Mouse (Mus musculus): Measurements from ENCODE around the gene Zfp706.

Zfp706 gene

DNA sequence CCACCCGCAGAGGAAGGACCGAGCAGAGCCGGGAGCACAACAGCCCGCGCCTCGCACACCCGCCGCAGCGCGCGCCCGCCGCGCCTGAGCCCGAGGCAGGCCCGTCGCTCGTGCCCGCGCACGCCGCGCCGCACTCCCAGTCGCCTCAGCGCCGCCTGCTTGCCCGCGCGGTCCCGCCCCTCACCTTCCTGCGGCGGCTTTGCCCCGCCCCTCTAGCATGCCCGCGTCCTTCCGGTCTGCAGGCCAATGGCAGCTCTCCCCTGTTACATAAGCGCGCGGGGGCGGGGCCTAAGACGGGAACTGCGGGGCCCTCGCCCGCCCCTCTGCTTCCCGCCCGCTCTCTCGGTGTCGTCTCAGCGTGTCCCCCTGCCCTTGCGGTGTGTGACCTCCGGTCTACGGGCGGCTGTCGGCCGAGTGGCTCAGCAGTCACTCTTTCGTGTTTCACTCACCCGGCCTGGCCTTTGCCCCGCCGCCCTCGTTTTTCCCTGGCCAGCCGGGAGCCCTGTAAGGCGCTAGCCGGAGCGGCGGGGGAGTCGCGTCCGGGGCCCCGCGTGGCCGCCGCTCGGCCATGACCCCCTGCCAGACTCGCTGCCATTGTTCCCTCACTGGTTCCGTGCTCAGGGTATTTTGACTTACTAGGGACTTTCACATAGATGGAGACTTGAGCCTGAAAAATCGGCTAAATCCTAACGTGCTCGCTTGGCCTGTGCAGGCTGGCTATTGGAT lies at the start of gene Zfp706:
Zfp706 (minus strand) TSS at position 541 of the 726 bp plus-strand sequence.
- DNase-seq, result peak; percentile 99

DNA sequence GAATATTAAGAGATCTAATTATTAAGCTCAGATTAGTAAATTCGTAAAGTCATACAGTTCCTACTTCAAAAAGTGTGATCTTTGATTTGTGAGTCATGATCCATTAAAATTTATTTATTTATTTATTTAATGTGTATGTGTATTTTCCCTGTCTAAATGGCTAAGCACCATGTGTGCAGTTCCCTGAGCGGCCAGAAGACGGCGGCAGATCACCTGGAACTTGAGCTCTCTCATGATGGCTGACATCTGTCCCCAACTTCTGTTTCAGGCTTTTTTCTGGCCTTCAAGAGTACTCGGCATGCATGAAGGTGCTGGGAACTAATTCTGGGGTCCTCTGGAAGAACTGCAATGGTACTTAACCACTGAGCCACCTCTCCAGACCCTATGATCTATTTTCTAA lies 47.0 kb upstream of the Zfp706 start:
- peak; percentile 34 for DNase-seq

DNA sequence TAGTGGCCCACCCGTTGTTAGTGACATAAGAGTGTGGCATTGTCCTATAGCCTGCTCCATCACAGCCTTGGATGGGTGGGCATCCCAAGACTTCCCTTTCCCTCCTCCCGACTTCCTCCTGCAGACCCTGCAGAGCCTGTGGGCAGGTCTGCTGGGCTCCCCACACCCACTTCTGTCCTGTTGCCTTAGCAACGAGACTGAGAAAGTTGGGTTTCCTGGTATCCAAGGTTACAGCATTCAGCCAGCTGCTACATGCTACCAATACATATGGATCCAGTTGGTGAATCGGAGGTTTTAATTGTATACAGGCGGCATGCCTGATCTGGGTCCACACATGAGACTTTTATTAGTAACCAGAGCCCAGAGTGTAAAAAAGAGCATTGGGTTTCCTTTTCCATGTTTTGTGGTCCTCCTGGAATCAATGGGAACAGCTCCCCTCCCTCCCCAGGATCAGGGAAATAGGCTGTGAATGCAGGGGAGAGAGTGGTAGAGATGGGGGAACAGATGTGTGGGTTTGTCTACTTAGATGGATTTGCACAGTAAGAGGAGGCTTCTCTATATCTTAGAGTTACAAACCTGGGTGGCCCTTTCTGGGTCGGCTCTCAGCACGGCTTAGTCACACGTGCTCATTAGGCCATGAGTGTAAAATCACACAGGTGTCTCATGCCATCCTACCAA lies 45.7 kb upstream of the Zfp706 start:
- DNase-seq, result peak; percentile 44

DNA sequence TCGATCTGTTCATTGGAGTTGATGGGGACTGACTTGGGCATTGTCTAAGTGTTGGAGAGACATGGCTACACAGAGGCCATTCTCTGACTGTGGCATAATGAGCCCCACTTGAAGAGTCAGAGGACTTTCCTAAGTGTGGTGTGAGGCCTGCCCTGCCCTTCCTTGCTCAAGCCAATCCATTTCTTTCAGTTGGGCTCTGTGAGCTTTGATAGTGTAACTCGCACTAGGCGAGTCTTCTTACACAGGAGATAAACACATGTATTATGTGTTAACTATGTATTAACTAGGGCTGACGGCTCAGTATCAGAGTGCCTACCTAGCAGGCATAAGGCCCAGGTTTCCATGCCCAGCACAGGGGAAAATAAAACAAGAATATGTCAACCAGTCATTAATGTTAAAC lies 39.8 kb upstream of the Zfp706 start:
- DNase-seq, result no peak

DNA sequence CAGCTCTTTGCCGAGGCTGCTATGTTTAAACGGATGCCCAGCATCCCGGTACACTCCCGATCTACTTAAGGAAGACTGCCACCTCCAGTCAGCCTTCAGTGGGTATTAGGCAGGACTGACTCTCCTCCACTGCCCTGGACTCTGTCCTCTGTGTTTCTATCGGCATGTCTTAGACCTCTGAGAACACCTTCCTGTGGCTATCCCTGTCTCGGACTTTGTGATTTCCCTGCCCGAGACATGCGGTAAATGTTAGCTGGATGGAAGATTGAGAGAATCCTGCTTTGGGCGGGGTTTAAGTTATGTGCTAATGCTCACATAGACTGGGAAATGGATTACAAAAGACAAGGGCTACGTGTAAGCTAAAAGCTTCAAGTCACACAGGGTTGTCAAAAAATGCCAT lies 39.0 kb upstream of the Zfp706 start:
- no peak for DNase-seq

DNA sequence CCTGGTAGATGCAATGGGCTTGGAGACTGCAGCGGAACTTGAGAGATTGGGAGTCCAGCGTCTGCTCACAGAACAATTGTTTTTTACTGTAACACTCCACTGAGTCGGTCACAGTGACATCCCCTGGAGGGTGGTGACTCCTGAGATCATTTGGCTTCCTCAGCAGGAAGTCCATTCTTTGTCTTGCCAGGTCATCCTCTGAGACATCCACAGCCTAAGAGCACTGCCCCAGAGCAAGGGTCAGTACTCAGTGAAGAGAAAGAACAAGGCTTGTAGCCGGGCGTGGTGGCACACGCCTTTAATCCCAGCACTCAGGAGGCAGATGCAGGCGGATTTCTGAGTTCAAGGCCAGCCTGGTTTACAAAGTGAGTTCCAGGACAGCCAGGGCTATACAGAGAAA lies 38.6 kb upstream of the Zfp706 start:
- DNase-seq, result no peak

DNA sequence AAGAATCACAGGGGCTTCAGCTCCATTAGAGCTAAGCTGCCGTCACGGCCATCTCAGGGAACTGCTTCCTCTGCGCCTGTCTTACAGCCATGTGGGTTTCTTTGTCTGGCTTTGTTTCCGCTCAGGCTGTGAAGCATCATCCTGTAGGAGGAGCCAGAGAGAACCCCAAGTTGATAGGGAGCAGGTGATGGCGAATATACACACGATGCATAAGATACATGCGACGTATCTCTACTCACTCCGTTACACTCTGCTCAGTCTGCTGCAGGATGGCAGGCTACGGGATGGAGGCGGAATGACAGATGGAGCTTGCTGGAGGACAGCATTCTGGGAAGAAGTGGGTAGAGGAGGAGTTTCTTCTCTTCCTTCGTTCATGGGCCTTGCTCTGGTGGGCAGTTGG lies 37.9 kb upstream of the Zfp706 start:
- DNase-seq, result peak; percentile 28

DNA sequence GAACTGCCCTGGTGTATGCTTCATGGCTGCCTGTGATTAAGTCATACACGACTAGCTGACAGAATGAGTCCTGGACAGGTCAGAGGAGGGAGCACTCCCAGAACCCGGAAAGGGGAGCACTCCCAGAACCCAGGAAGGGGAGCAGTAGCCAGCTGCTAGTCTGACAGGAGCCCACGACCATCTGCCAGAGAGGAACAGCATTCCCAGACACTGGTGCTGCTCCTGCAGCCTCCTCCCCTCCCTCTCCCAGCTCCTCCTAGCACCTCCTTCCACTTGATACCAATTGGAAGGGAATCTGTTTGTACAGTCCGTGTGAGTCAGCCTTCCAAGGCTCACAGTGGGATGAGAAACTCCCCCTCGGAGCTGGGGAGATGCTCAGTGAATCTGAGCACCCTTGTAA lies 35.0 kb upstream of the Zfp706 start:
- peak; percentile 33 for DNase-seq

DNA sequence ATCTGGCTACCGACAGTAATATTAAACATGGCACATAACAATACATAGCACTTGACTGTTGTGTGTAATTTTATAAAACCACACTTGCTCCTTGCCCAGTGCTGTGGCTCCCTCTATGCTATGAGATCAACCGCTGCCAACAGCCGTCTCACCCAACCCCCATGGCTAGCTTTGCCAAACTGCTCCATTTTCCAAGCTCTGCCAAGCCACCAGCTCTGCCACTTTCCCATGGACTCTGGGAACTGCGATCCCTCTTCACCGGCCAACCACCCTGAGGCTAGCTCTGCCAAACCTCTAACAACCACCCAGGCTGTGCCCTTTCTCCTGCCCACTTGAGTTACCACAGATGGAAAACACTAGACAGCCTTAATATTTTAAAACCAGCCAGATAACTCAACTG lies 33.6 kb upstream of the Zfp706 start:
- peak; percentile 40 for DNase-seq

DNA sequence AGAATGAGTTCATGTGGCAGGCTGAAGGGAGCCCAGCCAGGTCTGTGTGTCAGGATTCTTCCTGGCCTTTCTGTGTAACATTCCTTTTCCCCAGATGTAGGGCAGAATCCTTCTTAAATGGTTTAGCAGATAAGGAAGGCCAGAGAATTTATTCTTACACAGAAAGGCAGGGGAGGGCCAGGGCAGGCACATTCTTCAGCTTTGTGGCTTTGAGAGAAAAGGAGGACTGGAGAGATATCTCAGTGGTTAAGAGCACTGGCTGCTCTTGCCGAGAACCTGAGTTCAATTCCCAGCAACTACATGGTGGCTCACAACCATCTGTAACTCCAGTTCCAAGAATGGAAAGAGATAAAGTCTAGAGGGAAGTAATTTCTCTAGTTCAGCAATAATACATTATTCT lies 31.1 kb upstream of the Zfp706 start:
- DNase-seq, result no peak

DNA sequence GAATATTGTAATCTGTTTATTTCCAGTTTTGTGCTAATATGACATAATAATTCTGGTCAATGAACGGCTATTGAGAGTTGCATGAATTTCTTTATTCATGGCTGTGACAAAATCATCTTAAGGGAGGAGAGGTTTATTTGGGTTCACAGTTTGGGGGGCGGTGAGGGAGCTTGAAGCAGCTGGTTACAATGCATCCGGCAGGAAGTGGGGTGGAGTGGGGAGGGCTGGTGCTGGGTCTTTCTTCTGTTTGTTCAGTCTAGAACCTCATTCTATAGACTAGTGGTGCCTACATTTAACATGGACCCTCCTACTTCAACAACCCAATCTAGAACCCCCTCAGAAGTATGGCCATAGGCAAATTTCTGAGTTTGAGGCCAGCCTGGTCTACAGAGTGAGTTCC lies 30.1 kb upstream of the Zfp706 start:
- no peak for DNase-seq

DNA sequence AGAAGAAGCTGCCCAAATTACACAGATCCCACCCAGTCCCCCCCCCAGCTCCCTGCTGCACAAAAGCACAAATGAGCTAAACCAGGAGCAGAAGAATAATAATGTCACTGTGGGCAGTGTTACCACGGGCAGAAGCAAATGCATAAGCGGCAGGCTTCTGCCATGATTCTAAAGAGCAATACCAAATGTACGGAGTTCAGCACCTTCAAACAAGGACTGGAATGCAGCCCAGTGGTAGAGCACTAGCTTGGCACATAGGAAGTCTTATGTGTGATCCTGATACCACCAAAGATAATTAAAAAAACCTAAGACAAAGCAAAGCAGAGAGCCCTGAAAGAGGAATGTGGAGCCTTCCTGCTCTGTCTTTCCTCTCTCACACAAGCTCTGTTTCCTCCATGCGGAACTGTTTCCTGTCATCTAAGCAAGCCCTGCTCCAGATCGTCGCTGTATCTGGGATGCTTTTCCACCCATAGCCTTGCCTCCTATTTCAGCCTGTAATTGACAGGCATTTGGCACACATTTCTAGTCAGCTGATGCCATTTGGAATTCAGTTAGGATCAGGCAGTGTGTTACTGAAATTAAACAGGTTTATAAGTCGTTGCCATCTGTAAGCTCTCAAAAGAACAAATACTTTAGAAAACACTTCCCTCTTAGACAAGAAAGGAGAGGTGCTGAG lies 29.0 kb upstream of the Zfp706 start:
- peak; percentile 27 for DNase-seq

DNA sequence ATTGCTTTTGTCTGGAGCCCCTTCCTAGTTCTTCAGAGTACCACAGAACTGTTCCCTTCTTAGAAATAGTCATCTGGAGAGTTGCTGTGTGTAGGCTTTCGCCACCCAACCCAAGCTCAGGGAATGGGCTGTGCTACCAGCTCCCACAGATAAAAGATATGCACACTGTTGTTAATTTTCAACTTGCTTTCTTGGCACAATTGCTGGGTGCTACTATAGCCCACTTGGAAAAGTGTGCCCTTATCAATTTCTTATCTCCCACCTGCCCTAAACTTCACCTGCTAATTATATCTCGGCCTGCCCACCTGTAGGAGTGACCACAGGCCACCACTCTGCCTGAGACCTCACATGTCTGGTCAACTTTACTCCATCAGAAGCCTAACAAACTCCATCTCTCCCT lies 26.6 kb upstream of the Zfp706 start:
- DNase-seq, result no peak

DNA sequence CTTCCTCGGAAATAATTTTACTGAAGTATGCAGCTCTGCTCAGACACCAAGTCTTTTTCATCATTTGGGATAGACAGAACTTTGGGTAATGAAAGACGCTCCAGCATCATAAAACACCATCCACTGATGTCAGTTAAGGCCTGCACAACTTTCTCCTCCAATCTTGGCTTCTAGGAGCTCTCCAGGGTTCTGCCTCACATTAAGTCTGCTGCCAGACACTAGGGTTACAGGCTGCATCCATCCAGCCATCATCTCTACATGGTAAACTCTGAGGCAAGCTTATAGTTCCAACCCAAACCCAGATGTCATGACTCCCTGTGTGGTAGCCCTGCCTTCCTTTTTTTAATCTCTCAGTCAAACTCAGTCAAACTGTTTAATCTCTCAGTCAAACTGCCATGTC lies 25.9 kb upstream of the Zfp706 start:
- no peak for DNase-seq

DNA sequence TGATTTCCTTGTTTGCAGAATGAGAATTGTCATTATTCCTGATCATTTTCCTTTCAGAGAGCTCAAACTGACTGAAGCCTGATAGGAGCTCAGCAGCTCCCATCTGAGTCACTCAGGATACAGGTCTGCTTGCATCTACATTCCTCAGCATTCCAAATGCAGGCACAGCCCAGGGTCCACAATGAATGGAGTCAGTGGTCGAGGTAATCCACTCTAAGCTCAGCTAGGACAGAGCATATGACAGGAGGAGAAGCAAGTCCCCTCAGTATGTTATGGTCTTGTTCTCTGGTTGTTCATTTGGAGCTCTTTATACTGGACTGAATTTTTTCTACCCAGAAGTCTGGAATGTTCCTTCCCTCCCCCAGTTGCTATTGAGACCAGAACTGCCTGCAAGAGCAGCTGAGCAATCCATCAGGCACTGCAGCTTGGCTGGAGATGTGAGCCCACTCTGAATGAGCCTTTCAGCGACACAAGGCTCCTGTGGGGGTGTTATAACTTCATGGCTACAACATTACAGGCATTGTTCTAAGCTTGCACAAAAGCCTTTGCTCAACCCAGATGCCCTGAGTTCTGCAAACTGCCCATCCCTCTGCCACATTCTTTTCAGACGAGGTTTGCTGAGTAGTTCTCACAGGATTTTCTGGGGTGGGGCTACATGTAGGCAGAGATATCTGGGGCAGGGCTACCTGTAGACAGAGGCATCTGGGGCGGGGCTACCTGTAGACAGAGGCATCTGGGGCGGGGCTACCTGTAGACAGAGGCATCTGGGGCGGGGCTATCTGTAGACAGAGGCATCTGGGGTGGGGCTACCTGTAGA lies 24.0 kb upstream of the Zfp706 start:
- DNase-seq, result peak; percentile 27

DNA sequence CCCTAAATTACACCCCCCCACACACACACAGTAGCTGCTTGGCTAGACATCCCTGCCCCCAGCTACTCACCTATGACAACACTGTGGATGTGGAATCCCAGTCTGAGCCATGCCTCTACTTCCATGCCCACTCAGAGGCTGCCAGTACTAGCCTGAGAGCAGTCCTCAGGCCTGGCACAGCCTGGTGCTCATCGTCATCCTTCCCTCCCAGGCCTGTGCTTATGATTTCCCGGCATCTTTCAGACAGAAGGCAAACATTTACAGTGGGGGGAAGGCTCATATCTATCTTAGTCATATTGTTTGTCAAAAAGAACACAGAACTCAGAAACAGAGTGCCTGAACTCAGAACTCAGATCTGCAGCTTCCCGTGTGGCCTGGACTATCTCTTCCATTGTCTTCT lies 23.4 kb upstream of the Zfp706 start:
- no peak for DNase-seq

DNA sequence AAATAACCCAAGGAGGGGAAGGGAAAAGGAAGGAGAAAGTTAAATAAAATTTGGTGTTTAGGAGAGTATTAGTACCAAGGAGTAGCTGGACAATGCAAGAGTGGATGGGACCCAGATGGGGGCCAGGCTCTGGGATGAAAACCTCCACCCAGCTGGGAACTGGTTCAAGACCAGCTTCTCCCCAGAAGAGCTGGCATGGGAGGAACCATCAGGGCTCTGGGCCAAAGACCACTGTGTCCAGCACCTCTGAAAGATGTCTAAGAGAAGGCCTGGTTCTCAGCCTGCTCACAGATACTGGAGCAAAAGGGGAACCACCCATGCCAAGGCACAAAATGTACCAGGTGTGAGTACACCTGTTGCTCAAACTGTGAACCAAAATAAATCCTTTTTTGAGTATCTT lies 20.4 kb upstream of the Zfp706 start:
- no peak for DNase-seq

DNA sequence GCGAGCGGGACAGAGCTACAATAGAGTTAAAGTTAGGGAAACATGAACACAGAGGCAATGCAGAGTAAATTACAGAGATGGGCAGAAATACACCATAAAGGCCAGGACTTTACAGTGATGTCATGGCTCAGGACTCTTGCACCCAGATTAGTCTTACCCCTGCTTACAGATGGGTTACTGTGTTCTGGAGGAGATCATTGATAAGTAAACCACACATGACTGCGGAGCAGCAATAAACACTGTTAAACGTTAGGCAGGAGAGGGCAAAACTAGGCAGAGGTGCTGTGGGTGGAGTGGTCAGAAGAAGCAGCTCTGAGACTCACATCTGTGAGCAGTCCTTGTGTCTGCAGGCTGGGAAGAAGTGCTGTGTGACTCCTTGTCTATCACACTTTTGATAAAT lies 18.9 kb upstream of the Zfp706 start:
- DNase-seq, result no peak

DNA sequence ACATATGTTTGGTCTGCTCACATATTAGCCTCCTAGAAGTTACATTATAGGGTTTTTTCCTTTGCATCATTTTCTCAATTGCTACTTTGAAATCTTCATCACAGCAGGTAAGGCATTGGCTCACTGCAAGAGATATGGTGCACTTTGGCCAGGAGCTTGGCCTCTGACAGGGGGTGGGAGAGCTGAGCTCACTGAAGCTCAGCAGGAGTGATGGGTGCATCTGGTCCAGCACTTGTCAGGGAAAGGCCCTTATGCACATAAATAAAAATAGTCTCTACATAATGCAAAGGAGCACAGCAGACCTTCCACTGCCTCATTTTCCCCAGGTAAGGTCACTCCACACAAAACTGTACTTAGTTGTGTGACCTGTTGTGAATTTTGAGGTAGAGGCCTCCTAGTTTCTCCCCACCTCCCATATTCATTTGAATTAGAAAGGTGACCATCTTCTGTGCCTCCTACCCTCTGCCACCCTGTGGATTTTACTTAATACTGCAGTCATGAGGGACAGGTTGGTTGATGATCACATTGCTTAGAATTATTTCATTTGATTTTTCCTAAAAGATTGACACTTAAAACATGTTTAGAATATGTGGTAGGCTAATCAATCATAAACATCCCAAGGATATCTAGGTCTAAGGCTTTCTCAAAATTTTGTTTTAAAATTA lies 13.1 kb upstream of the Zfp706 start:
- DNase-seq, result no peak

DNA sequence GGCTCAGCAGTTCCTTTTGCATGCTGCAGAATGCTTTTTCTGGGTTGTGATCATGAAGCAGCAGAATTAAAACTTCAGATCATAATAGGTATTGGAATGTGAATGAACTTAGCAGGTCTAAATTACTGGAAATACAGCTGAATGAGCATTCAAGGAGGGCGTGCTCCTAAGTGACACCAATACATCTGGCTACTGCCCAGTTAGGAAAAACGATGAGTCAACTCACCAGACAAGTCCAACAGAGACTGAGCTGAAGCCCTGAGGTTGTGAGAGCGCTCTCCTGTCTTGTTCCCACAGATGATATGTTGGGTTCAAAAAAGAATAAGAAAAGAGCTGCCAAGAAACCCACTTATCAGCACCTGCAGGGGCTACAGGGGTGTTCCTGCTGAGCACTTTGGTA lies 11.9 kb upstream of the Zfp706 start:
- no peak for DNase-seq

DNA sequence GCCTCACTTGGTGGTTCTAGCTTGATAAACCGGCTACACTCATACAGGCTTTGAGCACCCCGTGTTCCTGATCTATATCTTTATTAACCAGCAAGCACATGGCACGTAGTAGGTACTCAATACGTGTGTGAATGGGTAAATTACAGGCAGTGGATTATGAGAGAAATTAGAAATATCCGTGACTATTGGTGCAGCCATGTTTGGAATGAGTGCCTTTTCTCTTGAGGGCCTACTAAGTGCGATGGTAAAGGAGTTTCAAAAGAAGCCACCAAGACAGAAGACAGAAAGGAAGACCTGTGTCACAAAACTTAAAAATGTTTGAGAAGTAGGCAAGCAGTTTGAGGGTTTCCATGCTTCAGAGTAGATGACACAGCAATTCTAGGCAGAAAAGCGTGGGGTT lies 4.3 kb upstream of the Zfp706 start:
- no peak for DNase-seq

DNA sequence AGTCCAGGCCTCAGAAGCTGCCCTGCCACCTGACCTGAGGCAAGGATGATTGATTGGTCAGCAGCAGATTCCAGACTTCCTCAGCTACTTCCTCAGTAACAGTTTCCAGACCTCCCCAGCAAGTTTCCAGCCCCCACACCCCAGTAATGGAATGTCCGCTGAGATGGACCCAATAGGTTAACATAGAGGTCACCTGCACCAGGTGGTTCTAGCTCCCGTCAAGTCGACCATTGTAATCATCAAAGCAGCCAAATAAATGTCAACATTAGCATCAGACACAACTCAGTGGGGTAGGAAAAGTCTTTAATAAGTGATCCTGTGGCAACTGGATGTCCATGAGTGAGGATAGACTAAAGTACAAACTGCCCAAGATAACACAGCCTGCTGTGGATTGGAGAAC lies 3.7 kb upstream of the Zfp706 start:
- DNase-seq, result no peak

DNA sequence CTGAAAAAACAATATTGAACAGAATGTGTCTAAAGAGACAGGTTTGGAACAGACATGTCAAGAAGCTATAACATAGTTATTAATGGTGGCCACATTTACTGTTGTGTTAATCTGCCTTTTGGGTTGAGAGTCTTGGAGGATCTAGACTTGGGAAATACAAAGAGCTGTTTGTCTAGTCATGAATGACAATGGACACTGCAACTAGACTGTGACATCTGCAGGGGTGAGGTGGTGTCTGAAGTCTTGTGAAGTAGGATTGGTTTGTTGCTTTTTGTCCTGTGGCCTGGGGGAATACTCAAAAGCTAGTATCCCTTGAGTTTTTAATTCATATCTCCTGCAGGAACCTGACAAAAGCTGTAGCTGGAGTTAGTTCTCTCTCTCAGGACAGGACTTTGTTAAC lies 973 bp upstream of the Zfp706 start:
- DNase-seq, result no peak

Data from right cerebral cortex, postnatal 4 days (tissue).